Mouse (Mus musculus): ENCODE data around the gene Mbd3l2. TPM values are rescaled to one million over a fixed set of nuclear protein-coding genes. Genes with fewer than 3 reads are reported as not detected.

Mbd3l2 gene
- polyA plus RNA-seq, 2 experiments: not detected

- H3K4me1 ChIP-seq (replicated peaks; ENCODE audit: control insufficient read depth in 2 of 2, insufficient read depth in 2 of 2, low read length in 1 of 2): no peaks in the 10 kb centered on the region; a peak in 2 of 4 replicates
- TF ChIP-seq EP300 (IDR thresholded peaks at IDR 0.05; ENCODE audit: low read depth) (no peak), CTCF (IDR thresholded peaks at IDR 0.05; ENCODE audit: low read depth) (no peak)
Measured at GRCm38 (mm10) chr9:18478168-18478567, 47.7 kb downstream of the Mbd3l2 start, which contains the start of the genes Zfp558 and Mbd3l1. Gene Zfp558, minus strand, starts transcription at chr9:18478268. Gene Mbd3l1, plus strand, starts transcription at chr9:18478359.

More at GRCm38 (mm10) chr9:18478168-18478567, 47.7 kb downstream of the Mbd3l2 start, which contains the start of the genes Zfp558 and Mbd3l1:
- no peak for ATAC-seq (ENCODE audit: insufficient read depth)
- no peaks in the 10 kb centered on the region for H3K27me3 ChIP-seq (ENCODE audit: control insufficient read depth, insufficient read depth, low read length)
- WGBS (ENCODE audit: insufficient replicate concordance): 59% methylated on average over 3 of the region's 3 CpGs
- no peak within 1 kb of the TSS for H3K4me3 ChIP-seq (ENCODE audit: insufficient read depth in 1 of 2, low read depth in 2 of 2, low read length in 2 of 2)
- DNase-seq (ENCODE audit: low read depth in 3 of 3, low spot score in 3 of 3): no peak
- no peaks in the 10 kb centered on the region for H3K9me3 ChIP-seq (ENCODE audit: control insufficient read depth, low read length)
- H3K36me3 ChIP-seq (replicated peaks; ENCODE audit: control insufficient read depth, insufficient read depth, low read depth): no peaks in the 10 kb centered on the region
- H3K27ac ChIP-seq: no peak within 1 kb of the TSS
- H3K4me2 ChIP-seq (ENCODE audit: low read depth): no peak within 1 kb of the TSS
- no peak within 1 kb of the TSS for H3K9ac ChIP-seq (replicated peaks)

Small RNA genes lying within 50 kb of the gene (microRNA-seq; reads per million reads assigned to microRNA genes)
- not detected for gene Gm22854

Other genes starting within 250 kb of the Mbd3l2 start
- 14.2 and 15.6 TPM in 2 replicates for gene Chordc1, start 138.5 kb upstream of the Mbd3l2 start, polyA plus RNA-seq (2012; rRNA removed)
- gene Chordc1, start 138.5 kb upstream of the Mbd3l2 start, polyA plus RNA-seq (2014; fragmentation: Nextera tagmentation; extraction: Ambion mirVana): 35.0 and 37.2 TPM in 2 replicates
- 0.16 and 0.21 TPM in 2 replicates for gene Naalad2, start 27.7 kb upstream of the Mbd3l2 start, polyA plus RNA-seq (2012; rRNA removed)
- 0.35 and 0.50 TPM in 2 replicates for gene Naalad2, start 27.7 kb upstream of the Mbd3l2 start, polyA plus RNA-seq (2014; fragmentation: Nextera tagmentation; extraction: Ambion mirVana)
- not detected in 2 replicates for gene Ubtfl1, start 26.2 kb upstream of the Mbd3l2 start, polyA plus RNA-seq (2012; rRNA removed)
- not detected in 2 replicates for gene Ubtfl1, start 26.2 kb upstream of the Mbd3l2 start, polyA plus RNA-seq (2014; fragmentation: Nextera tagmentation; extraction: Ambion mirVana)
- 0.15 and 0.26 TPM in 2 replicates for gene Zfp558, start 47.6 kb downstream of the Mbd3l2 start, polyA plus RNA-seq (2012; rRNA removed)
- 0.10 and 0.37 TPM in 2 replicates for gene Zfp558, start 47.6 kb downstream of the Mbd3l2 start, polyA plus RNA-seq (2014; fragmentation: Nextera tagmentation; extraction: Ambion mirVana)
- gene Mbd3l1, start 47.7 kb downstream of the Mbd3l2 start, polyA plus RNA-seq (2012; rRNA removed): not detected in 2 replicates
- gene Mbd3l1, start 47.7 kb downstream of the Mbd3l2 start, polyA plus RNA-seq (2014; fragmentation: Nextera tagmentation; extraction: Ambion mirVana): not detected in 2 replicates
- gene Muc16, start 243.9 kb downstream of the Mbd3l2 start, polyA plus RNA-seq (2012; rRNA removed): 0.36 and 0.39 TPM in 2 replicates
- gene Muc16, start 243.9 kb downstream of the Mbd3l2 start, polyA plus RNA-seq (2014; fragmentation: Nextera tagmentation; extraction: Ambion mirVana): 0.30 and 0.33 TPM in 2 replicates